Mouse (Mus musculus) neural tube, embryonic 14.5 days (tissue): ENCODE results near the gene Spink2. TPM values are rescaled to one million over a fixed set of nuclear protein-coding genes. Genes with fewer than 3 reads are reported as not detected.
"Not testable (repeated sequence)": the region's sequence is repeated elsewhere in the genome, so short reads cannot be mapped to it uniquely, and the experiment has no call there.

Experiments
- ATAC-seq: fragments of 200-750 bp; cut with Nextera tagmentation; 2 replicates; pipeline ENCODE4 v1.8.0; 2017; ENCODE audit warnings: low read depth, mild to moderate bottlenecking, moderate TSS enrichment, moderate library complexity
- H3K27ac ChIP-seq: fragments of 300-500 bp; sonication (generic); 2 replicates; pipeline ENCODE4 v1.5.1; 2014; ENCODE audit warnings: low read depth, mild to moderate bottlenecking, control low read depth, low read length, moderate library complexity, mixed read lengths
- H3K27me3 ChIP-seq: fragments of 300-500 bp; sonication (generic); 2 replicates; pipeline ENCODE4 v1.6.1; 2014; ENCODE audit warnings: low read length; ENCODE audit not compliant: control insufficient read depth, insufficient read depth
- H3K36me3 ChIP-seq: fragments of 300-500 bp; sonication (generic); 2 replicates; pipeline ENCODE4 v1.6.1; 2014; ENCODE audit warnings: low read length, mixed read lengths; ENCODE audit not compliant: control insufficient read depth, insufficient read depth
- H3K4me1 ChIP-seq: fragments of 300-500 bp; sonication (generic); 2 replicates; pipeline ENCODE4 v1.6.1; 2014; ENCODE audit warnings: low read length; ENCODE audit not compliant: control insufficient read depth, insufficient read depth
- H3K4me2 ChIP-seq: fragments of 300-500 bp; sonication (generic); 2 replicates; pipeline ENCODE4 v1.6.1; 2014; ENCODE audit warnings: mild to moderate bottlenecking, low read depth, low read length, control low read depth
- H3K4me3 ChIP-seq: fragments of 300-500 bp; sonication (generic); 2 replicates; pipeline ENCODE4 v1.5.1; 2014; ENCODE audit warnings: low read depth, low read length, control low read depth, mixed read lengths
- H3K9ac ChIP-seq: fragments of 300-500 bp; sonication (generic); replicated peaks from 2 replicates; pipeline ENCODE4 v1.6.1; 2014; ENCODE audit warnings: low read depth, mild to moderate bottlenecking, control low read depth, low read length, mixed read lengths
- H3K9me3 ChIP-seq: fragments of 300-500 bp; sonication (generic); 2 replicates; pipeline ENCODE4 v1.6.1; 2016; ENCODE audit warnings: low read length; ENCODE audit not compliant: control insufficient read depth
- WGBS: fragments of 180-500 bp; shearing (Covaris S2); extraction: QIAGEN DNeasy Blood & Tissue Kit; methylation state at CpG from one replicate; pipeline ENCODE4 v1.1.7; 2014; 5-methylcytosine and 5-hydroxymethylcytosine counted together
- polyA plus RNA-seq: library from polyadenylated mRNA; unstranded; fragments of >200 nt; fragmentation: Nextera tagmentation; extraction: Ambion mirVana; gene quantifications from 2 replicates; pipeline ENCODE4 v1.2.1, GENCODE M21; 2014

Gene Spink2
- polyA plus RNA-seq, 1 experiment from 2014 or later: 6.0 TPM

DNA sequence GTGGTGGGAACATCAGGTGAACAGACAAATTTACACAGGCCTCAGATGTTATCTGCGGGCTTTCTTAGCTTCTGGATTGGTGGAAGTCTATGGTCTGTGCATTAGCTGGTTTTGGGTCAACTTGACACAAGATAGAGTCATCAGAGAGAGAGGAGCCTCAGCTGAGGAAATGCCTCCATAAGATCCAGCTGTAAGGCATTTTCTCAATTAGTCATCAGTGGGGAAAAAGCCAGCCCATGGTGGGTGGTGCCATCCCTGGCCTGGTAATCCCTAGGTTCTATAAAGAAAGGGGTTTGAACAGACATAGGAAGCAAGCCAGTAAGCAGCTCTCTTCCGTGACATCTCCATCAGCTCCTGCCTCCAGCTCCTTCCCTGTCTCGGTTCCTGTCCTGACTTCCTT lies 25.9 kb downstream of the Spink2 start:
- no peaks in the 10 kb centered on the region for H3K36me3 ChIP-seq
- no peak overlapping the region for H3K4me3 ChIP-seq
- no peaks in the 10 kb centered on the region for H3K4me1 ChIP-seq
- no peaks in the 10 kb centered on the region for H3K27me3 ChIP-seq
- no peak overlapping the region for H3K27ac ChIP-seq
- no peak overlapping the region for H3K4me2 ChIP-seq
- H3K9ac ChIP-seq: no peak overlapping the region
- no peak for ATAC-seq
- 94% methylated on average over 3 of the region's 3 CpGs for WGBS
- no peaks in the 10 kb centered on the region for H3K9me3 ChIP-seq

DNA sequence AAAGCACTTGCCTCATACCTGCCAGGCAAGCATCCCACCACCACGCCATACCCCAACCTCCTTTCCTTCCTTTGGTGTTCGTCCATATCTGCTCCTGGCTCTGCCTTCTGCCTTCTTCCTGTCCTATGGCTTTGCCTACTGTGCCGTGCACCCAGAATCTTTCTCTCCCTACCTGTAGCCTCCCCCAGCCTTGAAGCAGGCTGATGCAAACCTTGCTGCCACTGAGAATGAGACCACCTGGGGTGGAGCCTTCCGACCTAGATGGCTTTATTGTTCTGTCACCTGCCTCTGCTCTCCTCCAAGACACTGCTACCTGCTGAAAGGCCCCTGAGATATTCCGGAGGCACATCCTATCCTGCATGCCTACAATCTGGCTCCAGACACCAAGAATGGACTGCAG lies 27.4 kb downstream of the Spink2 start:
- H3K36me3 ChIP-seq: not testable (repeated sequence)
- WGBS: 61% methylated on average over 5 of the region's 5 CpGs

DNA sequence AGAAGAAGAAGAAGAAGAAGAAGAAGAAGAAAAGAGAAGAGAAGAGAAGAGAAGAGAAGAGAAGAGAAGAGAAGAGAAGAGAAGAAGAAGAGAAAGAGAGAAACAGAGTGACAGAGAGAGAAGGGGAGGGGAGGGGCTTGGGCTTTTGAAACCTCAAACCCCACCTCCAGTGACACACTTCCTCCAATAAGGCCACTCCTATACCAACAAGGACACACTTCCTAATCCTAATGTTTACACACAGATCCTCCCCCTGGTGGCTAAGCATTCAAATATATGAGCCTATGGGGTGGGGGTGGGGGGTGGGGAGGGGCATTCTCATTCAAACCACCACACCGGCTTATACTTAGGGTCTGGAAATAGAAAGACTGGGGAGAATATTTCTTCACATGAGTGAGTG lies 27.9 kb downstream of the Spink2 start:
- ATAC-seq: no peak
- Histone ChIP-seq H3K27ac (no peak overlapping the region), H3K36me3 (no peaks in the 10 kb centered on the region), H3K4me3 (no peak overlapping the region), H3K4me2 (no peak overlapping the region), H3K9me3 (no peaks in the 10 kb centered on the region), H3K4me1 (no peaks in the 10 kb centered on the region), H3K9ac (no peak overlapping the region), H3K27me3 (no peaks in the 10 kb centered on the region)
- 43% methylated on average over 1 of the region's 1 CpGs for WGBS

More for the DNA sequence above, 27.4 kb downstream of the Spink2 start:
- H3K27me3 ChIP-seq, H3K4me1 ChIP-seq, H3K9me3 ChIP-seq, H3K4me2 ChIP-seq, H3K9ac ChIP-seq, H3K4me3 ChIP-seq, ATAC-seq, H3K27ac ChIP-seq: not testable (repeated sequence)

DNA sequence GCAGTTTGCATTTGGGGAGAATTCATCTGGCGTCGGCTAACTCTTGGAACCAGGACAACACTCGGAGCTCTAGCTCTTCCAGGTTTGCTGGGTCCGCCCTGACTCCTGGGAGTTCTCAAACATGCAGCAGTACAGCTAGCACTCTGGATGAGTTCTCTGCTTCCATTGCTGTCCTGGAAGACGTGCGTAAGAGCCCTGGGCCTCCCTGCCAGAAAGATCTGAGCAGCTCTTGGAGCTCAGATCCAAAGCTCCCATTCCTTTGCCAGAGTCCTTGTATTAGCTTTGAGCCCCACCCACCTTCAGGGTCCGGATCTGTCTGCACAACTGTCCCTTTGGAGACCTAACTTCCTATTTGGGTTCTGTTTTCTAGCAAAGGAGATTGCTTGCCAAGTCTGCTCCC lies 29.8 kb downstream of the Spink2 start:
- H3K4me1 ChIP-seq: no peaks in the 10 kb centered on the region
- H3K4me2 ChIP-seq: no peak overlapping the region
- no peak overlapping the region for H3K4me3 ChIP-seq
- no peak overlapping the region for H3K27ac ChIP-seq
- H3K9ac ChIP-seq: no peak overlapping the region
- H3K27me3 ChIP-seq: no peaks in the 10 kb centered on the region
- no peak for ATAC-seq
- 85% methylated on average over 7 of the region's 7 CpGs for WGBS
- no peaks in the 10 kb centered on the region for H3K36me3 ChIP-seq
- no peaks in the 10 kb centered on the region for H3K9me3 ChIP-seq

DNA sequence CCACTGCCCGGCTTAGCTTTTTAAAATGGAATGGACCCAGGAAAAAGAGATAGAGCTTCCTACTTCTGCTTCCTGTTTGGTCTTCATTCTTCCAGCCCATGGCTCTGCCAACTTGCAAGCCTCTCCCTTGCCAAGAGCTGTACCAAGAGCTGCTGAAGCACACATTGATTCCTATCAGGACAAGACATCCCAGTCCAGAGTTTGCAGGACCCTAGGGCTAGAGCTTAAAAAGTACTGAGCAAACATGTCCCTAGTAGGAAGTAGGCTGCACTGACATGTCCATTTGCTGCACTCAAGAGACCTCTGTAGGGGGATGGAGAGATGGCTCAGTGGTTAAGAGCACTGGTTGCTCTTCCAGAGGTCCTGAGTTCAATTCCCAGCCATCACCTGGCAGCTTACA lies 32.3 kb downstream of the Spink2 start:
- Histone ChIP-seq H3K9ac (no peak overlapping the region), H3K36me3 (no peaks in the 10 kb centered on the region), H3K9me3 (no peaks in the 10 kb centered on the region), H3K27ac (no peak overlapping the region), H3K4me3 (no peak overlapping the region), H3K27me3 (no peaks in the 10 kb centered on the region), H3K4me2 (no peak overlapping the region), H3K4me1 (no peaks in the 10 kb centered on the region)
- ATAC-seq: no peak
- 97% methylated on average over 1 of the region's 1 CpGs for WGBS

DNA sequence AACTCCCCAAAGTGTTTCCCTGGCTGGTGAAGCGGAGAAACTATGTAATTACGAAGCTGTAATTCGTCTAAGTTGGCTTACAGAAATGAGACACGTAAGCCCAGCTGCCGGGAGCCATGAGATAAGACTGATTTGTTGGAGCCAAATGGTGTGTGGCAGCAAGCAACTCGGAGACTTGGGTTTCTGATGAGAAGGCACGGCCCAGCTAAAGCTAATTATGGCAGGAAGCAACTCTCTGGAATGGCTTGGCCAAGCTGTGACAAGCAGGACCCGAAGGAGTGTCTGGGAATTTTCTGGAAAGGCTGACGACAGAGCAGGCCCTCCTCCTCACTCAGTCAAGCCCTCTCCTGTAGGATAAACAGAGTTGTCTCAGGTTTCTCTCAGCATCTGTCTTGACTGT lies 33.3 kb downstream of the Spink2 start:
- Histone ChIP-seq H3K4me2 (no peak overlapping the region), H3K4me1 (no peaks in the 10 kb centered on the region), H3K9me3 (no peaks in the 10 kb centered on the region), H3K27ac (no peak overlapping the region), H3K4me3 (no peak overlapping the region), H3K27me3 (no peaks in the 10 kb centered on the region), H3K9ac (no peak overlapping the region), H3K36me3 (no peaks in the 10 kb centered on the region)
- ATAC-seq: no peak
- WGBS: 69% methylated on average over 9 of the region's 9 CpGs

DNA sequence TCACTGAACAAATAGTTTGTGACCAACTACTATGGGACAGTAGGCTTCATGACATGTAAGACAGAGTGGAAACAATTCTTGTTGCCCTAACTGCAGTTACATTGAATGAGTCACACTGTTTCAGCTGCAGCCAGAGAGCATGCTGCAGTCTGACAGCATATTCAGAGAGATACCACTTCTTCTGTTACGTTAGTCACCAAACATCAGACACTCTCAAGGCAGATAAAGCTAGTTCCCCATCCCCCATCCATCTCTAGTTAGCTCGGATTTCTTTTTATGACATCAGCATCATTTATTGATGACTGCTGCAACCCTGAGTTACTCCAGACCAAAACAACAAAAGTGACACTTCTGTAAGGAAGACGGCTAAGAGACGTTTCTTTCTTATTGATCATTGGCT lies 36.5 kb downstream of the Spink2 start:
- Histone ChIP-seq H3K36me3 (no peaks in the 10 kb centered on the region), H3K4me2 (no peak overlapping the region), H3K27ac (no peak overlapping the region), H3K4me3 (no peak overlapping the region), H3K9ac (no peak overlapping the region), H3K27me3 (no peaks in the 10 kb centered on the region), H3K4me1 (no peaks in the 10 kb centered on the region), H3K9me3 (no peaks in the 10 kb centered on the region)
- no peak for ATAC-seq
- WGBS: 73% methylated on average over 4 of the region's 4 CpGs

DNA sequence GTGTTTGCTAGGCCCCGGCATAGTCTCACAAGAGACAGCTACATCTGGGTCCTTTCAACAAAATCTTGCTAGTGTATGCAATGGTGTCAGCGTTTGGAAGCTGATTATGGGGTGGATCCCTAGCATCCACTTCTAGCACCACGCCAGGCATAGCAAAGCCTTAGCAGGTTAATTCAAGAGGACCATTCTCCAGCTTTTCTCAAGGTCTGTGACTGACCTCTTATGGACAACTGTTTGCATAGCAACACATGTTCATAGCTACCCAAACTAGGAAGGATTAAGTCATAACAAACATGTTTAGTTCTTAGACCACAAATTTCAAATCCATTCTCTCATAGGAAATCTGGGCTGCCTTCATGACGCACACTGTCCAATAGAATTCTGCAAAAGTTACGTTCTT lies 40.7 kb downstream of the Spink2 start:
- WGBS: 59% methylated on average over 4 of the region's 5 CpGs
- H3K4me2 ChIP-seq: no peak overlapping the region
- no peaks in the 10 kb centered on the region for H3K9me3 ChIP-seq
- H3K27ac ChIP-seq: no peak overlapping the region
- peak; percentile 84 for ATAC-seq
- no peaks in the 10 kb centered on the region for H3K4me1 ChIP-seq
- no peaks in the 10 kb centered on the region for H3K27me3 ChIP-seq
- no peak overlapping the region for H3K9ac ChIP-seq
- no peaks in the 10 kb centered on the region for H3K36me3 ChIP-seq
- no peak overlapping the region for H3K4me3 ChIP-seq

DNA sequence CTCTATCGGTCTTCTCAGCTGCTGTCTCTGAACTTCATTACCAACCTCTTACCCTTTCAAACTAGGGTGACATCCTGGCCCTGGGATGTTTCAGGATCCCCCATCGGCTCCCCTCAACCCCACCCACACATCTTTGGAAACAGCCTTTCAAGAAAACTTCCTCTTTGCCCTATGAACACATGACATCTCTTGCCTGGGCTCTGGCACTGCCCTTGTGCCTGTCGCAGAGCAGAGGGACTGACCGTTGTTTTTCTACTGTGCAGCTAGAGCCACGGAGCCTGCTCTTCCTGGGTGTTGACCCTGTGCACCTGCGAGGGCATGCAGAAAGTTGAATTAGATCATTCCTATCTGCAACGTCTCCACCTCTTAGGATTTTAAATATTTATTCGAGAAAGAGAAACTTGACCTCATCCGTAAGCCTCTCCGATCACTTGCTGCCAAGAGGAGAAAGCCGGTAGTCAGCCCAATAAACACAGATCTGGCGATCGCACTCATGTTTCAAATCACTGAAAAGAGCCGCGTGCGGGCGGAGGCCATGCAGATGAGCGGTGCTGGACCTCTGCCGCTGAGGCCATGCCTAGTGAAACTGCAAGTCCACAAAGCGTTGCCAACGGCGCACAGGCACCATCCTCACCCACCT lies 43.8 kb downstream of the Spink2 start:
- no peak overlapping the region for H3K4me3 ChIP-seq
- no peaks in the 10 kb centered on the region for H3K9me3 ChIP-seq
- no peaks in the 10 kb centered on the region for H3K27me3 ChIP-seq
- no peak for ATAC-seq
- H3K4me1 ChIP-seq: no peaks in the 10 kb centered on the region
- WGBS: 88% methylated on average over 22 of the region's 22 CpGs
- no peak overlapping the region for H3K4me2 ChIP-seq
- no peaks in the 10 kb centered on the region for H3K36me3 ChIP-seq
- H3K27ac ChIP-seq: no peak overlapping the region
- no peak overlapping the region for H3K9ac ChIP-seq
